Mouse (Mus musculus): ENCODE results near the gene Olfr622.

The Olfr622 gene

DNA sequence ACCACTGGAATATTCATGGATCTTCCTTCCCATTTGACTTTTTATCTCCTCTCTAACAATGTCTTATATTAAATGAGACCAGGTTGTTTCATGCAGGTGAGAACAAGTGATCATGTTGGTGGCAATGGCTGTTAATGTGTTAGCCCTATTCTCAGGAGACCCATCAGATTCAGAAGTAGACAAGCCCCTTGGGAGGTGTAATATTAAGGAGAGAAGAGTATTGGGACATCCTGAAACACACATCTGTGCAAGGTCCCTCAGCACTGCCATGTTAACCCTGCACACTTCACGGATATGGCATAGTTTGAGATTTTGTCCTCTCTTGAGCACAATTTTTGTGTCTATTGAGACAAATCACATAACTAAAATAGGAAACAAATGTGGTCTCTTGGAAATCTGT lies at the start of gene Olfr622:
Gene Olfr622, minus strand, starts transcription at position 101 of the 400 bp plus-strand sequence.
- DNase-seq: no peak

DNA sequence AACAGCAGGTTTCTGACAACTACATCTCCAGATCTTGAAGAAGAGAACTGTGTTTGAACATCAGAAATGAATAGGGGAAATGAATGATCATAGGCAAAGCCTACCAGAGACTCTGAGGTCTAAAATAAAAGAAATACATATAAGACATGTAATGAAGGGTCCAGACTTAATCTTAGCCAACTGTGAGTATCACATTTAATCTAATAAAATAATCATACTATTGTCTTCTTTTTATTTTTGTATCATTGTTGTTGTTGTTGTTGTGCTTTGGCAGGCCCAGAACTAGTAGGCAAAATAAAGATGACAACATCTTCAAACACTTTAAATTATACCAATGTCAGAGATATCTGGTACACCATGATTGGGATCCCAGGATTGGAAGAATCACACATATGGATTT lies 39.9 kb upstream of the Olfr622 start, which contains the start of gene Olfr625-ps1:
Gene Olfr625-ps1, plus strand, starts transcription at position 301 of the 400 bp plus-strand sequence.
- no peak for DNase-seq

DNA sequence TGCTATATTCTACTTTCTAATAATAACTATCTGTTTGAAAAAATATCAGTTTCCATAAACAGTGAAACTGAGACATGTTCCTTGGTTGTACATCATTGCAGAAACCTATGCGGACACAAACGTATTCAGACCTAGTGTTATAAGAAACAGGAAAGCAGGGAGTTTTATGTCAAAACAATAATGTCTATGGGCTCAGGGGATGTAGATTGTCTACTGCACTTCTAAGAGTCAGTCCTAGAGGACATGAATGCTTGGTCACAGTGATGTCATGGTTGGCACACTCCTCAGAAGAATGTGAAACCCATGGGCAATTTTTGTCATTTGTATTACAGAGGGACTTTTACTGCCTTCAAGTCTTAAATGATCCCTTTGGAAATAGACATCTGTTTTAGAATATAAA lies 28.6 kb upstream of the Olfr622 start, which contains the start of gene Olfr624:
Gene Olfr624, minus strand, starts transcription at position 101 of the 400 bp plus-strand sequence.
- DNase-seq: no peak

DNA sequence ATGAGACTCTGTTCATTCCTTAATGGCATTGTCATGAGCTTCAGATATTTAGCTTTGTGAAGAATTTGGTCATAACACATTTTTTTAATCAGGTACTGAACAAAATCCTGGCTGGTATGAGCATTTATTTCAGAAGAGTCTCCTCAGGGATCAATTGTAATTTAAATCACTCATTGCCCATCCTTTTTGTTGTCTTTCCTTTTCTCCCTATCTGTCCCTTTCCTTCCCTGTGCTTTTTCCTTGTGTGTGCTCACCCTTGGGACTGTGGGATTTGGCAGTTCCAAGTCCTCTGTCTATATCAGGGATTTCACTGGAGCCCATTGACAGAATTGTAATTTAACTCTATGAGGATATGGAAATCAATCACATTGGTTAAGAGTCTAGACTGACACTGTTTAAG lies 21.1 kb upstream of the Olfr622 start, which contains the start of gene Olfr623:
Gene Olfr623, minus strand, starts transcription at position 101 of the 400 bp plus-strand sequence.
- DNase-seq: no peak

DNA sequence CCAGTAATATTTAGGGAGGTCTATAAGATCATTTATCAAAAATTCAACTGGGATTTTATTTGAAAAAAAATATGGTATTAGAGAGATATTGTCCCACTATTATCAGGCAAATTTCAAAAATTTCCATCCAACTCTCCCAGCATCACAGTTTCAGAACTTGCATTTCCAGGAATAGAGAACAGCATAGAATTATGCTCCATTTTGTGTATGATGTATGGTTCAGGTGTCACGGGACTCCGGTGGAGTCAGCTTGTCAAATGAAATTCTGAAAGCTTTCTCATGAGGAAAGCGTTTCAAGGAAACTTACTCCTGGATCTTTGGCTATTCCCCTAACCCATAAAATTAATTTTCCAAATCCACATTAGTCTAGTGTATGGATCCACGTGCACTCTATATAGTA lies 1.6 kb upstream of the Olfr622 start:
- no peak for DNase-seq

DNA sequence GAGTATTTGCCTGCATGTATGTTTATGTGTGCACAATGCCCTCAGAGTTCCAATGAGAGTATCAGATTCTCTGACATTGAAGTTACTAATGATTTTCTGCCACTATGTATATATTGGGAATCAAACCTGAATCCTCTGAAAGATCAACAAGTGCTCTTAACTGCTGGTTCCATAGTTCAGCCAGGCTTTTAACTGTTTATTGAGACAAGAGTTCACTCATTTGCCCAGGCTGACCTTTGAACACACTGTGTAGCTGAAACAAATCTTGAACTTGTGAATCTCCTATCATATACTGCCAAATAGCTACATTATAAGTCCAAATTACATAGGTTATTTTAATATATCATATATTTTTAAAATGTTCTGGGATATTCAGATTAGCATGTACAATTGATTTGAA lies 5.7 kb downstream of the Olfr622 start:
- no peak for DNase-seq

DNA sequence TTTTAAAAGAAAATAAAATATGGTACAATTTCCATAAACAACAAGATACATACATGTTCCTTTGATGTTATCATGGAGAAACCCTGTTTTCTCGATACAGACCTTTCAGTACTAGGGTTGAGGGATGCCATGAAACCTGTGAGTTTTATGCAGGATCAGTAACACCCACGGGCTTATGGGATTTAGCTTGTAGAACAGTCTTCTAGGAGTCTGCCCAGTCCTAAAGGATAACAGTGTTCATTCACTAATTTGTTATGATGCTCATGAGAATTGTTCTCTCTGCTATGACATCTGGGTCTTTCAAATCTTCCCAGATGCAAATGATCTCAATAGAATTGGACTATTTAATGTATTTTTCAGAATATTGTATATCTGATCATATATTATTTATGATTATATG lies 30.1 kb downstream of the Olfr622 start, which contains the start of gene Olfr620:
Gene Olfr620, minus strand, starts transcription at position 101 of the 400 bp plus-strand sequence.
- no peak for DNase-seq

DNA sequence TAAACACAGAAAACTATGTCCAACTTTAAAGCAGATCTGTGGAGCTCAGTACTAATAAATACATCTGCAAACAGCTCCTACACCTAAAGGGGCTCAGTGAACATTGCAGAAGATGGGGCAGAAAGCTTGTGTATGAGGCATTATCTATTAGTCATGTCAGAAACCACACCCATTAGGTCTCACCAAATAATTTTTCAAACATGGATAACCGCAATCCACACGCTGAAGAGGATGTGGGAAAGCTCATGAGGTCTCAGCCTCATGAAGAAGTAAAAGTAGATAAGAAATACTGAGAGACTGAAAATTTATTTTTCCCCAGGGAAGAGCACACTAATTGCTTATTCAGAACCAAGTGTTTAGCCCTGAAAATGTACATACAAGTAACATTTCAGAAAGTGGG lies 35.1 kb downstream of the Olfr622 start:
- DNase-seq: no peak

DNA sequence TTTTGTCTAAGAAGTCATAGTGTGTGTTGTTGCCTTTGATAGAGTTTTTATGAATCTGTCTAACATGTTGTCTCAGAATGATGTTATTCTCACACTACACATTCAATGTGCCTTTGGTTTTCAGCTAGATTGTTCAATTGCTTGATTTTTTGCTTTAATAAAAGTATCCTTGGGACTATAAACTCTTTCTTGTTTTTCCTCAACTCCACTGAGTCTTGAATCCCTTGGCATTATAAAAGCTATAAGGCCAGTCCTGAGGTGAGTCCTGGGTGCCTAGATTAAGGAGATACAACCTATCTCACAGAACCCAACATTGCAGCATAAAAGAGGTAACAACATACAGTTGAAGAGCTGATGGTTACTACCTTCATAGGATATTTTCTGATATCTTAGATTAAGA lies 42.2 kb downstream of the Olfr622 start, which contains the start of gene Olfr619:
Gene Olfr619, plus strand, starts transcription at position 301 of the 400 bp plus-strand sequence.
- no peak for DNase-seq

DNA sequence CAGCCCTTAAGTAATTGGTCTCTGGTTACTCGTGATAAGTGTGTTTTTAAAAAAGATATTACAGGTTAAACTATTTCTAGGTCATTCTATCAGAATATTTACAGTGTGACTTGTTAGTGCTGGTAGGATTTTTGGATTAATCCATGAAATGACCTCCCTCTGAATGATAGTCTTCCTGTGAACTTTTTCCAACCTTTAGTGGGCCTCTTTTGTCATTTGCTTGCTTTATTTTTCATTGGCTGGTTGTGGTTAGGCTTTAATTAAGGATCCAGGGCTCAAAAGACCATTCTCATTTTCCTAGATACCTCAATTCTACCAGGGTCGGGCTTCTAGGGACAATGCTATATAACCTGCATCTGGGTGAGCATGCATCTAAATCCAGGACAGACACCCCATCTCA lies 52.7 kb downstream of the Olfr622 start, which contains the start of gene Olfr618:
Gene Olfr618, plus strand, starts transcription at position 301 of the 400 bp plus-strand sequence.
- no peak for DNase-seq
